In genomic region chr9:96566470-96566996, GRCm38 (mm10) we compare ENCODE assay signal across 28 mouse cellular contexts. TPM values are rescaled to one million over a fixed set of nuclear protein-coding genes. Genes with fewer than 3 reads are reported as not detected.
DNase-seq lines count a peak whose midpoint lies in the region; ATAC-seq and TF ChIP-seq lines count a peak whose summit lies in the region.
"Had no signal": no experiment of that assay in that cellular context is flagged by ENCODE, and none has a peak within 500 bp of the region (broad histone marks: within the 10 kb centered on the region; RNA-seq: fewer than 3 reads in every experiment).

No protein-coding gene starts in this region.

- peaks cover 68% of the 10 kb centered on the region for H3K36me3 ChIP-seq in G1E (replicated peaks)
- peaks cover 32% of the 10 kb centered on the region for H3K36me3 ChIP-seq in liver, embryonic 12.5 days
- H3K36me3 ChIP-seq in midbrain, embryonic 15.5 days (replicated peaks), result peaks cover 4% of the 10 kb centered on the region; the same call in 1 of the 2 replicates

- TF ChIP-seq CTCF in G1E (IDR thresholded peaks at IDR 0.05; ENCODE audit: low read depth, low read length), result no peak

- peak overlapping the region; percentile 48; the same call in 1 of the 2 replicates for H3K4me3 ChIP-seq in G1E (ENCODE audit: low read depth, low read length)
- H3K4me3 ChIP-seq in liver, embryonic 12.5 days, result no peak overlapping the region
- no peak overlapping the region for H3K4me3 ChIP-seq in midbrain, embryonic 15.5 days
- H3K4me3 ChIP-seq: gastrocnemius, adult 2 months; hindbrain, embryonic 10.5 days; intestine, embryonic 15.5 days; kidney, embryonic 15.5 days; myocyte; neural tube, embryonic 13.5 days had no signal

- H3K9me3 ChIP-seq in G1E (replicated peaks), result no peaks in the 10 kb centered on the region
- no peaks in the 10 kb centered on the region for H3K9me3 ChIP-seq in liver, embryonic 12.5 days (replicated peaks)
- no peaks in the 10 kb centered on the region for H3K9me3 ChIP-seq in midbrain, embryonic 15.5 days
- H3K9me3 ChIP-seq: hindbrain, embryonic 10.5 days; intestine, embryonic 15.5 days; kidney, embryonic 15.5 days; neural tube, embryonic 13.5 days had no signal

- no peak for DNase-seq in frontal cortex, postnatal 14 days (ENCODE audit: low spot score in 2 of 2)
- DNase-seq in G1E (ENCODE audit: low spot score), result peak; percentile 34
- DNase-seq in layer of hippocampus, postnatal 25 days (ENCODE audit: extremely low spot score in 1 of 2, low spot score in 1 of 2), result no peak
- DNase-seq: cerebellum, adult 18-20 months; cerebellum, postnatal 14 days; gastrocnemius, adult 2 months; layer of hippocampus, postnatal 36 days; lung, adult 18-20 months; thymus, postnatal 36 days had no signal

- whole genome bisulfite sequencing in liver, embryonic 12.5 days (ENCODE audit: insufficient replicate concordance), result 69% methylated on average over 8 of the region's 8 CpGs
- WGBS in midbrain, embryonic 15.5 days, result 89% methylated on average over 8 of the region's 8 CpGs

- no peaks in the 10 kb centered on the region for H3K27me3 ChIP-seq in G1E (ENCODE audit: insufficient read depth, low read length)
- H3K27me3 ChIP-seq in liver, embryonic 12.5 days (replicated peaks), result no peaks in the 10 kb centered on the region
- H3K27me3 ChIP-seq in midbrain, embryonic 15.5 days (replicated peaks), result no peaks in the 10 kb centered on the region
- H3K27me3 ChIP-seq: intestine, embryonic 15.5 days; kidney, embryonic 15.5 days; neural tube, embryonic 13.5 days had no signal

- peaks cover 26% of the 10 kb centered on the region for H3K4me1 ChIP-seq in G1E (ENCODE audit: insufficient read depth, low read depth, low read length)
- H3K4me1 ChIP-seq in liver, embryonic 12.5 days, result peaks cover 7% of the 10 kb centered on the region; the same call in 1 of the 2 replicates
- no peaks in the 10 kb centered on the region for H3K4me1 ChIP-seq in midbrain, embryonic 15.5 days
- H3K4me1 ChIP-seq: hindbrain, embryonic 10.5 days; intestine, embryonic 15.5 days; kidney, embryonic 15.5 days; neural tube, embryonic 13.5 days had no signal

- H3K9ac ChIP-seq in liver, embryonic 12.5 days, result no peak overlapping the region
- no peak overlapping the region for H3K9ac ChIP-seq in midbrain, embryonic 15.5 days
- H3K9ac ChIP-seq: intestine, embryonic 15.5 days; kidney, embryonic 15.5 days; neural tube, embryonic 13.5 days had no signal

- ATAC-seq in frontal cortex, adult (ENCODE audit: low TSS enrichment), result peak; percentile 55; the same call in 1 of the 2 replicates
- ATAC-seq in G1E (ENCODE audit: extremely low read depth, insufficient number of reproducible peaks, low FRiP score, poor library complexity, severe bottlenecking), result peak; percentile 97
- ATAC-seq in liver, embryonic 12.5 days, result peak; percentile 79
- peak; percentile 84 for ATAC-seq in megakaryocyte progenitor cell, adult 5-6 weeks (replicated peaks; ENCODE audit: poor library complexity)
- ATAC-seq in midbrain, embryonic 15.5 days (replicated peaks), result no peak
- ATAC-seq: hindbrain, embryonic 16.5 days; intestine, embryonic 15.5 days; midbrain, embryonic 16.5 days had no signal

- H3K4me2 ChIP-seq in liver, embryonic 12.5 days, result peak overlapping the region; percentile 30; the same call in 1 of the 2 replicates
- H3K4me2 ChIP-seq in midbrain, embryonic 15.5 days, result no peak overlapping the region
- H3K4me2 ChIP-seq: heart, embryonic 11.5 days; intestine, embryonic 15.5 days; kidney, embryonic 15.5 days; neural tube, embryonic 13.5 days had no signal

- no peak overlapping the region for H3K27ac ChIP-seq in liver, embryonic 12.5 days
- no peak overlapping the region for H3K27ac ChIP-seq in midbrain, embryonic 15.5 days
- H3K27ac ChIP-seq: gastrocnemius, adult 2 months; hindbrain, embryonic 10.5 days; intestine, embryonic 15.5 days; kidney, embryonic 15.5 days; neural tube, embryonic 13.5 days had no signal

RNA-seq across cellular contexts. Expression of gene Gm28729, which starts 41.5 kb away (rescaled TPM):
- total RNA-seq in G1E (2014; fragmentation: Nextera tagmentation) (not detected in 2 replicates), G1E (2017) (0.06 and 0.16 TPM in 2 replicates)
- not detected in 2 replicates for polyA plus RNA-seq in G1E (2012)
- polyA plus RNA-seq in liver, embryonic 12.5 days (2016; fragmentation: Nextera tagmentation; extraction: Ambion mirVana), result not detected in 2 replicates
- not detected in 2 replicates for total RNA-seq in megakaryocyte progenitor cell, adult 5-6 weeks (2015)
- total RNA-seq in megakaryocyte progenitor cell, adult 5-6 weeks (2017), result 0.24 TPM in 1 of 2 replicates, not detected in the other
- 0.17 and 0.32 TPM in 2 replicates for polyA plus RNA-seq in midbrain, embryonic 15.5 days (2015; fragmentation: Nextera tagmentation; extraction: Ambion mirVana)
- total RNA-seq in layer of hippocampus, postnatal 25 days (2021), result under 1 TPM; 0.17 to 0.31 TPM
- total RNA-seq: adrenal gland, postnatal 4 days; gastrocnemius, adult 2 months; left cerebral cortex, postnatal 10 days had no signal
- polyA plus RNA-seq: embryonic facial prominence, embryonic 11.5 days; forebrain, embryonic 11.5 days; heart, embryonic 11.5 days; heart, postnatal 0 days; intestine, embryonic 15.5 days; kidney, embryonic 15.5 days; limb, embryonic 11.5 days; myocyte; neural tube, embryonic 13.5 days; spleen, adult 2 months had no signal
